Mouse (Mus musculus): ENCODE measurements at regions not wholly inside any gene's neighbourhood (a gene's known extent, or its start where the extent isn't known, plus 50 kb on each side); places are given as distances from the start of the nearest gene placed in this dataset.
"Not testable (repeated sequence)": the region's sequence is repeated elsewhere in the genome, so short reads cannot be mapped to it uniquely, and the experiment has no call there.

- not testable (repeated sequence) for H3K27me3 ChIP-seq; H3K27ac ChIP-seq; H3K9me3 ChIP-seq; H3K4me1 ChIP-seq; ATAC-seq (ENCODE audit: insufficient number of reproducible peaks, insufficient read depth, low FRiP score, low TSS enrichment); H3K36me3 ChIP-seq; H3K4me2 ChIP-seq (replicated peaks); H3K9ac ChIP-seq; H3K4me3 ChIP-seq
- 33% methylated on average over 3 of the region's 4 CpGs for WGBS
These were observed 262.6 kb upstream of the Ywhaq start for GRCm38 (mm10) chr12:21680026-21680425.

DNA sequence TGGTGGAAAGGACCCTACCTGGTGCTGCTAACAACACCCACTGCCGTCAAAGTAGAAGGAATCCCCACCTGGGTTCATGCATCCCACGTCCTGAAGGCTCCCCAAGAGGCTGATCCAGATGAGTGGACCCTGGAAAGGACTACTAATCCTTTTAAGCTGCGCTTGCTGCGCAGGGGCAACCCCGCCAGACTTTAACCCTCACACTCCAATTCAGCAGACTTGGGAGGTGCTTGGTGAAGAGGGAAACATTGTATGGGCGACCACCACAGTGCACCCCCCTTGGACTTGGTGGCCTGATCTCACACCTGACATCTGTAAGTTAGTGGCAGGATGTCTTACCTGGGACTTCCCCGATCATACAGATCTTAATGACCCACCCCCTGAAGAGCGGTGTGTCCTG lies 231.9 kb upstream of the Ywhaq start:
- H3K4me3 ChIP-seq; ATAC-seq (ENCODE audit: insufficient number of reproducible peaks, insufficient read depth, low FRiP score, low TSS enrichment); H3K4me1 ChIP-seq; H3K27me3 ChIP-seq; H3K27ac ChIP-seq; H3K9ac ChIP-seq; H3K36me3 ChIP-seq; H3K4me2 ChIP-seq (replicated peaks): not testable (repeated sequence)
- WGBS, result 87% methylated on average over 8 of the region's 8 CpGs
- peaks cover 44% of the 10 kb centered on the region for H3K9me3 ChIP-seq

DNA sequence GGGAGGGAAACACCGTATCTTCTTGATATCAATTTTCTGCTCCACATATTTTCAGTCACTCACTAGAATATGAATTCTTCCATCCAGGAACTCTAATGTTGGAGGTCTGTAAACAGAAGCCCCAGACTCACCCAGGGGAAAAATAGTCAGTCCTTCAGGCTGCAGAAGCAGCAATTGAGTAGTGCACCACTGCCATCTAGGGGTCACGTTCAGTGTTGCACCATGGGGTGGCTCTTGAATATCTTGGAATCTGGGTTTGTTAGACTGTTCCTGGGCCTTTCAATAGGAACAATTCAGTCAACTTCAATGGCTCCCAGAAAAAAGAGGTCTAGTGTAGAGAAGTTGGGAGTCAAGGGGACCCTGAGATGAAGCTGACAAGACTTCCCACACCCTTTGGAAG lies 196.3 kb upstream of the Ywhaq start:
- not testable (repeated sequence) for H3K9ac ChIP-seq; H3K27me3 ChIP-seq; H3K4me1 ChIP-seq; H3K36me3 ChIP-seq; ATAC-seq (ENCODE audit: insufficient number of reproducible peaks, insufficient read depth, low FRiP score, low TSS enrichment); H3K27ac ChIP-seq; H3K9me3 ChIP-seq; H3K4me2 ChIP-seq (replicated peaks); H3K4me3 ChIP-seq
- 22% methylated on average over 2 of the region's 2 CpGs for WGBS

DNA sequence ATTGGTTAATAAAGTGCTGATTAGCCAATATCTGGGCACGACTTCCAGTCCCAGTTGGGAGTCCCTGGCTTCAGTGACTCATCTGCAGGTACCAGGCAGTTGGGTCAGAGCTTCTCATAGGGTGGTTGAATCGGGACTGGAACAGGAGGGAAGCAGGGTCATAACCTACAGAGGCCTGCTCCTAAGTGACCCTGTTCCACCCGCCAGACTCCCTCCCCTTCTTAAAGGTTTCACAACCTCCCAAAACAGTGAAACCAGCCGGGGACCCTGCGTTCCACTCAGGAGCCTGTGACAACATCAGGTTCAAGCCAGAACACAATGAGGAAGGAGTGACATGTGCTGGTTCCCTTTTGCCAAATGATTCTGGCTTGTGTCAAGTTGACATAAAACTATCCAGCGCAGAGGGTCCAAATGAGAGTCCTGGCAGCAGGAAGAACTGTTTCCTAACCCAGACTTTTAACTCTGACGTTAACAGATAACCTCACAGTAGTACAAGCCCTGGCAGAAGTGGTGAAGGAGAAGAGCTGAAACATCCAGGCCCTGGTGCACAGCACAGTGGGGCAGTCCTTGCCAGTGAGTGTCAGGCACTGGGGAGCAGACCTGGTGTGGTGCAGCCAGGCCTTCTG lies 151.1 kb upstream of the Ywhaq start:
- 80% methylated on average over 7 of the region's 7 CpGs for WGBS

GRCm38 (mm10) chr12:21543962-21544361 lies 126.5 kb upstream of the Ywhaq start:
- not testable (repeated sequence) for H3K27ac ChIP-seq; H3K36me3 ChIP-seq; ATAC-seq (ENCODE audit: insufficient number of reproducible peaks, insufficient read depth, low FRiP score, low TSS enrichment); H3K27me3 ChIP-seq; H3K4me1 ChIP-seq; H3K9ac ChIP-seq; H3K9me3 ChIP-seq; H3K4me3 ChIP-seq; H3K4me2 ChIP-seq (replicated peaks)
- WGBS, result 48% methylated on average over 2 of the region's 2 CpGs

More for the DNA sequence above, 151.1 kb upstream of the Ywhaq start:
- Histone ChIP-seq H3K9me3 (no peaks in the 10 kb centered on the region), H3K4me1 (no peaks in the 10 kb centered on the region), H3K27ac (no peak overlapping the region), H3K27me3 (no peaks in the 10 kb centered on the region), H3K4me2 (replicated peaks) (no peak overlapping the region), H3K9ac (no peak overlapping the region), H3K4me3 (no peak overlapping the region), H3K36me3 (no peaks in the 10 kb centered on the region)
- ATAC-seq (ENCODE audit: insufficient number of reproducible peaks, insufficient read depth, low FRiP score, low TSS enrichment), result no peak

DNA sequence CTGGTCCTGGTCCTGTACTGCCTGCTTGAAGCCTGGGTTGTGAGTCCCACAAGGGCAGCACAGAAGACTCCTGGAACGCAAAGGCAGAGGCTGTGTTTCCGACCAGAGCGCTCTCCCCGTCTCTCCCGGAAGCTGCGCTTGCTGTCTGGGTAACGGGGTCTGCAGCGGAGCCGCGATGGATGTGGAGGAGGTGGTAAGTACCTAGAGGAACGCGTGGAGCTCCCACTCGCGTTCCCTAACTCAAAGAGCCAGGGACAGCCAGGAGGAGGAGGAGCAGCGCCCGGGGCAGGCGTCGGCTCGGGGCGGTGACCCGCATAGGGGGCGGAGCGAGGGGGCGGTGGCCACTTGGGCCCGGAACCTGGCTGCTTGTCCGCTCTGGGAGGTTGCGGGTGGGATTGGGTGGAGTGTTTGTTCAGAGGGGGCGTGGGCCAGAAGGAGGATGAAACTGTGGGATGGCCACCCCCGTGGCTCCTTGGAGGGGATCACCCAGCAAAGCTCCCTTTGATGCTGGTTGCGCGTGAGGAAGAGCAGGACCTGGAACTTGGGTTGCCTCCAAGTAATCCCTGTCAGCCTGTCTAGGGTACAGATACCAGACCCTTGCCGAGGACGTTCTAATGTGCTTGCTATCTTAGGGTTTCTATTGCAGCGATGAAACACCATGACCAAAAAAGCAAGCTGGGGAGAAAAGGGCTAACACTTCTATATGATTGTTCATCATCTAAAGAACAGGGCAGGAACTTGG lies 125.9 kb upstream of the Ywhaq start:
- H3K27ac ChIP-seq, H3K9me3 ChIP-seq, H3K27me3 ChIP-seq, H3K36me3 ChIP-seq, H3K4me1 ChIP-seq: not testable (repeated sequence)
- ATAC-seq (ENCODE audit: insufficient number of reproducible peaks, insufficient read depth, low FRiP score, low TSS enrichment), result 0 out of 2 replicates have a peak, but pooled peaks have one; percentile 56
- peak overlapping the region; percentile 63 for H3K4me2 ChIP-seq (replicated peaks)
- peak overlapping the region; percentile 65 for H3K9ac ChIP-seq
- H3K4me3 ChIP-seq, result peak overlapping the region; percentile 55
- 4% methylated on average over 34 of the region's 34 CpGs for WGBS

DNA sequence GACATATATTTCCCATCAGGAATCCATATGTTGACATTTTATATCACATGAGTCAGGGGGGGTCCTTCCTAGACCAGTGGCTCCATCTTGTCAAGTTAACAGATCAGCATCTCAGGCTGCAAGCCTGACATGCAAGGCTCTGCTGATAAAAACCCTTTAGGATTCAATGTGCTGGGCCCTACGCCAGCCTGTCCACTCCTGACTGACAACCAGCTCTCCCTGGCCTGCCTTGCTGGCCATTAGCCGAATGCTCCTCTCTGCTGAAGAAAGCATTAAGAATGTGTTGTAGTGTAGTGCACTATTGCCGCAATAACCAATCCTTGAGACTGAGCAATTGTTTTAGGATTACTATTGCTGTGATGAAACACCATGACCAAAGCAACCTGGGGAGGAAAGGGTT lies 114.3 kb upstream of the Ywhaq start:
- Histone ChIP-seq H3K27me3 (no peaks in the 10 kb centered on the region), H3K4me3 (no peak overlapping the region), H3K36me3 (no peaks in the 10 kb centered on the region), H3K9me3 (no peaks in the 10 kb centered on the region), H3K27ac (no peak overlapping the region), H3K4me1 (no peaks in the 10 kb centered on the region), H3K4me2 (replicated peaks) (no peak overlapping the region), H3K9ac (no peak overlapping the region)
- 87% methylated on average over 3 of the region's 3 CpGs for WGBS
- no peak for ATAC-seq (ENCODE audit: insufficient number of reproducible peaks, insufficient read depth, low FRiP score, low TSS enrichment)

GRCm38 (mm10) chr12:21529367-21529766 lies 111.9 kb upstream of the Ywhaq start:
- H3K36me3 ChIP-seq; H3K27ac ChIP-seq; H3K27me3 ChIP-seq; H3K4me1 ChIP-seq; H3K4me2 ChIP-seq (replicated peaks); H3K4me3 ChIP-seq; H3K9me3 ChIP-seq; ATAC-seq (ENCODE audit: insufficient number of reproducible peaks, insufficient read depth, low FRiP score, low TSS enrichment); H3K9ac ChIP-seq: not testable (repeated sequence)
- WGBS, result 85% methylated on average over 3 of the region's 3 CpGs

DNA sequence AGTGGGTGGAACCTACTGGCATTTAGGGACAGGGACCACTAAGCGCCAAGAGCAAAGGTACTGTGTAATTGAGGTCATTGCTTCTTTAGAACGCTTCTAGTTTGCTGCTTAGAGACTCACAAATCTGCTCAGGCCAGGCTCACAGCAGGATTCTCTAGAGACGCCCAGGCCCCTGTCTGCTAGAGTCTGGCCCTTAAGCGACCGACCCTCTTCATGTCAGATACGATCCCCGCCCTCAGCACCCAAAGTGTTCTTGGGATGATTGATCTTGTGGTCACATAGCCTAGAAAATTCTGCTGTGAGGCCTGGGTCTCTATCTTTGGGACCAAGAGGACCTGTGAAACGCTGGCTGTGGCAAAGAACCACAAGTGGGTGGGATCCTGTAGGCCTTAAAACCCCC lies 109.9 kb upstream of the Ywhaq start:
- not testable (repeated sequence) for H3K9me3 ChIP-seq; H3K27ac ChIP-seq; H3K4me2 ChIP-seq (replicated peaks); H3K4me1 ChIP-seq; H3K9ac ChIP-seq; H3K27me3 ChIP-seq; H3K4me3 ChIP-seq; ATAC-seq (ENCODE audit: insufficient number of reproducible peaks, insufficient read depth, low FRiP score, low TSS enrichment); H3K36me3 ChIP-seq
- 83% methylated on average over 8 of the region's 8 CpGs for WGBS

GRCm38 (mm10) chr12:21526906-21527305 lies 109.5 kb upstream of the Ywhaq start:
- H3K4me2 ChIP-seq (replicated peaks); ATAC-seq (ENCODE audit: insufficient number of reproducible peaks, insufficient read depth, low FRiP score, low TSS enrichment); H3K36me3 ChIP-seq; H3K4me1 ChIP-seq; H3K27me3 ChIP-seq; H3K27ac ChIP-seq; H3K9me3 ChIP-seq; H3K4me3 ChIP-seq; H3K9ac ChIP-seq: not testable (repeated sequence)
- 89% methylated on average over 2 of the region's 2 CpGs for WGBS

DNA sequence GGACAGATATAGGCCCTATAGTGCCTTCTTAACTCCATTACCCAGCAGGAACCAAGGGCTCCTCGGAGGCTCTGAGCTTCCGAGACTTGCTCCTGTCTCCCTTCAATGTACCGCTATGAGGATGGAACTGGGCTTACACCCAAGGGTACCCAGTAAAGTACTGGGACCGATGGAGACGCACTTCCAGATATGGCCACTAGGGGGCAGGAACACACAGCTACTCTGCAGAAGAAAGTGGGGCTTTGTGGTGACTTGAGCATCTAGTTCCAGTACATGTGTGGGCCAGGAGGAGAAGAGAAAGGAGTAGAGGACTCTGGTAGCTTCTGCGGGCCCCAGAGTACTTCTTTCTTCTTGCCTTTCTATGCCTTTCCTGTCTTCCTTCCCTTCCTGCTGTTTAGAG lies 108.1 kb upstream of the Ywhaq start:
- WGBS, result 36% methylated on average over 6 of the region's 6 CpGs
- H3K9ac ChIP-seq; ATAC-seq (ENCODE audit: insufficient number of reproducible peaks, insufficient read depth, low FRiP score, low TSS enrichment); H3K27ac ChIP-seq; H3K4me2 ChIP-seq (replicated peaks); H3K4me1 ChIP-seq; H3K36me3 ChIP-seq; H3K4me3 ChIP-seq; H3K9me3 ChIP-seq; H3K27me3 ChIP-seq: not testable (repeated sequence)

DNA sequence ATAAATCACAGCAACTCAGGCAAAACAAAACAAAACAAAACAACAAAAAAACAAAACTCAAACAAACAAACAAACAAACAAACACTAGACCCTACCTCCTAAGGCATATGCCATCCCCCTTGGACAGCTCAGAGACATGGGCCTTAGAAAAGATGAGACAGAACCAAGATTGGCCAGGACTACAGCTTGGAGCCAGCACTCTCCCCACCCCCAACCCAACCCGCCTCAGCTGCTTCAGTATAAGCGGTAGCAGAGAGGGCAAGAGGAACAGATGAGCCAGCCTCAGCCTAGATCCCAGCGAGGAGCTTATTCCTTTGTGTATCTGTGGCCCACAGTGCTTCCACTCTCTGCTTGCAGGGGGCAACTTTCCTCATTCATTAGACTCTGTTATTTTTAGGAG lies 105.2 kb upstream of the Ywhaq start:
- Histone ChIP-seq H3K9ac (no peak overlapping the region), H3K4me3 (no peak overlapping the region), H3K9me3 (no peaks in the 10 kb centered on the region), H3K36me3 (no peaks in the 10 kb centered on the region), H3K27ac (no peak overlapping the region), H3K4me1 (no peaks in the 10 kb centered on the region), H3K27me3 (no peaks in the 10 kb centered on the region), H3K4me2 (replicated peaks) (no peak overlapping the region)
- 47% methylated on average over 3 of the region's 3 CpGs for WGBS
- ATAC-seq (ENCODE audit: insufficient number of reproducible peaks, insufficient read depth, low FRiP score, low TSS enrichment), result no peak
